Mouse (Mus musculus): ENCODE measurements around the gene Fcer2a. TPM values are rescaled to one million over a fixed set of nuclear protein-coding genes. Genes with fewer than 3 reads are reported as not detected.

Gene Fcer2a
- polyA plus RNA-seq, 1 experiment from 2014 or later = 0.06 TPM

GRCm38 (mm10) chr8:3690774-3691173 lies 3.2 kb downstream of the Fcer2a start:
- ATAC-seq (no peak), DNase-seq (no peak)
- no peak overlapping the region for H3K4me2 ChIP-seq (ENCODE audit: low read depth, low read length)
- H3K4me1 ChIP-seq (ENCODE audit: insufficient read depth) = no peaks in the 10 kb centered on the region
- WGBS (ENCODE audit: insufficient replicate concordance) = 67% methylated on average over 3 of the region's 3 CpGs
- TF ChIP-seq CTCF (IDR thresholded peaks at IDR 0.05; ENCODE audit: low read depth) (no peak), EP300 (IDR thresholded peaks at IDR 0.05; ENCODE audit: low read depth) (no peak)
- H3K9me3 ChIP-seq (ENCODE audit: low read length) = no peaks in the 10 kb centered on the region
- no peak overlapping the region for H3K9ac ChIP-seq (replicated peaks)
- H3K36me3 ChIP-seq (replicated peaks; ENCODE audit: insufficient read depth, low read length) = no peaks in the 10 kb centered on the region
- H3K4me3 ChIP-seq (ENCODE audit: low read depth, low read length) = no peak overlapping the region
- no peaks in the 10 kb centered on the region for H3K27me3 ChIP-seq (ENCODE audit: insufficient read depth, low read length)
- no peak overlapping the region for H3K27ac ChIP-seq (ENCODE audit: low read depth)

- Histone ChIP-seq H3K27me3 (ENCODE audit: insufficient read depth, low read length) (no peaks in the 10 kb centered on the region), H3K27ac (ENCODE audit: low read depth) (no peak overlapping the region), H3K9me3 (ENCODE audit: low read length) (no peaks in the 10 kb centered on the region), H3K9ac (replicated peaks) (no peak overlapping the region), H3K4me1 (ENCODE audit: insufficient read depth) (no peaks in the 10 kb centered on the region), H3K4me3 (ENCODE audit: low read depth, low read length) (no peak overlapping the region), H3K4me2 (ENCODE audit: low read depth, low read length) (no peak overlapping the region), H3K36me3 (replicated peaks; ENCODE audit: insufficient read depth, low read length) (no peaks in the 10 kb centered on the region)
- TF ChIP-seq EP300 (IDR thresholded peaks at IDR 0.05; ENCODE audit: low read depth) (no peak), CTCF (IDR thresholded peaks at IDR 0.05; ENCODE audit: low read depth) (peak; percentile 38)
- 61% methylated on average over 6 of the region's 6 CpGs for WGBS (ENCODE audit: insufficient replicate concordance)
- DNase-seq (no peak), ATAC-seq (no peak)
These were observed 6.4 kb downstream of the Fcer2a start for GRCm38 (mm10) chr8:3687537-3687936.

- no peak for TF ChIP-seq EP300 (IDR thresholded peaks at IDR 0.05; ENCODE audit: low read depth)
- TF ChIP-seq CTCF (IDR thresholded peaks at IDR 0.05; ENCODE audit: low read depth) = no peak
These were observed 8.6 kb downstream of the Fcer2a start for GRCm38 (mm10) chr8:3685422-3685821.

GRCm38 (mm10) chr8:3684530-3684929 lies 9.4 kb downstream of the Fcer2a start:
- no peak overlapping the region for H3K4me3 ChIP-seq (ENCODE audit: low read depth, low read length)
- H3K9ac ChIP-seq (replicated peaks) = no peak overlapping the region
- no peaks in the 10 kb centered on the region for H3K4me1 ChIP-seq (ENCODE audit: insufficient read depth)
- peaks cover 13% of the 10 kb centered on the region for H3K36me3 ChIP-seq (replicated peaks; ENCODE audit: insufficient read depth, low read length)
- H3K27me3 ChIP-seq (ENCODE audit: insufficient read depth, low read length) = no peaks in the 10 kb centered on the region
- no peaks in the 10 kb centered on the region for H3K9me3 ChIP-seq (ENCODE audit: low read length)
- TF ChIP-seq CTCF (IDR thresholded peaks at IDR 0.05; ENCODE audit: low read depth) (no peak), EP300 (IDR thresholded peaks at IDR 0.05; ENCODE audit: low read depth) (no peak)
- DNase-seq = no peak
- no peak overlapping the region for H3K4me2 ChIP-seq (ENCODE audit: low read depth, low read length)
- ATAC-seq = no peak
- no peak overlapping the region for H3K27ac ChIP-seq (ENCODE audit: low read depth)

More at GRCm38 (mm10) chr8:3685422-3685821, 8.6 kb downstream of the Fcer2a start:
- no peak for DNase-seq
- H3K4me1 ChIP-seq (ENCODE audit: insufficient read depth) = no peaks in the 10 kb centered on the region
- H3K27ac ChIP-seq (ENCODE audit: low read depth) = no peak overlapping the region
- no peak overlapping the region for H3K4me2 ChIP-seq (ENCODE audit: low read depth, low read length)
- no peaks in the 10 kb centered on the region for H3K27me3 ChIP-seq (ENCODE audit: insufficient read depth, low read length)
- no peaks in the 10 kb centered on the region for H3K9me3 ChIP-seq (ENCODE audit: low read length)
- H3K9ac ChIP-seq (replicated peaks) = no peak overlapping the region
- WGBS (ENCODE audit: insufficient replicate concordance) = 55% methylated on average over 5 of the region's 5 CpGs
- H3K36me3 ChIP-seq (replicated peaks; ENCODE audit: insufficient read depth, low read length) = peaks cover 4% of the 10 kb centered on the region
- no peak overlapping the region for H3K4me3 ChIP-seq (ENCODE audit: low read depth, low read length)
- ATAC-seq = no peak

- no peak for DNase-seq
- Histone ChIP-seq H3K4me1 (ENCODE audit: insufficient read depth) (no peaks in the 10 kb centered on the region), H3K4me2 (ENCODE audit: low read depth, low read length) (no peak overlapping the region), H3K27ac (ENCODE audit: low read depth) (no peak overlapping the region), H3K9ac (replicated peaks) (no peak overlapping the region), H3K4me3 (ENCODE audit: low read depth, low read length) (no peak overlapping the region), H3K9me3 (ENCODE audit: low read length) (no peaks in the 10 kb centered on the region), H3K27me3 (ENCODE audit: insufficient read depth, low read length) (no peaks in the 10 kb centered on the region), H3K36me3 (replicated peaks; ENCODE audit: insufficient read depth, low read length) (peaks cover 22% of the 10 kb centered on the region)
- WGBS (ENCODE audit: insufficient replicate concordance) = 63% methylated on average over 6 of the region's 6 CpGs
- ATAC-seq = no peak
- no peak for TF ChIP-seq EP300 (IDR thresholded peaks at IDR 0.05; ENCODE audit: low read depth)
- TF ChIP-seq CTCF (IDR thresholded peaks at IDR 0.05; ENCODE audit: low read depth) = no peak
These were observed 10.4 kb downstream of the Fcer2a start for GRCm38 (mm10) chr8:3683408-3684176.

GRCm38 (mm10) chr8:3682435-3682834 lies 11.5 kb downstream of the Fcer2a start:
- Histone ChIP-seq H3K4me1 (ENCODE audit: insufficient read depth) (peaks cover 7% of the 10 kb centered on the region), H3K4me3 (ENCODE audit: low read depth, low read length) (no peak overlapping the region), H3K36me3 (replicated peaks; ENCODE audit: insufficient read depth, low read length) (peaks cover 22% of the 10 kb centered on the region), H3K27me3 (ENCODE audit: insufficient read depth, low read length) (no peaks in the 10 kb centered on the region), H3K27ac (ENCODE audit: low read depth) (no peak overlapping the region), H3K9ac (replicated peaks) (no peak overlapping the region), H3K4me2 (ENCODE audit: low read depth, low read length) (no peak overlapping the region), H3K9me3 (ENCODE audit: low read length) (no peaks in the 10 kb centered on the region)
- ATAC-seq = no peak
- DNase-seq = no peak
- TF ChIP-seq CTCF (IDR thresholded peaks at IDR 0.05; ENCODE audit: low read depth) = no peak
- TF ChIP-seq EP300 (IDR thresholded peaks at IDR 0.05; ENCODE audit: low read depth) = no peak
- 71% methylated on average over 5 of the region's 5 CpGs for WGBS (ENCODE audit: insufficient replicate concordance)

All from liver, postnatal 0 days (tissue).